Mouse (Mus musculus) thymus, postnatal 14 days (tissue): ENCODE results near the gene Cip2a.

Experiments
- DNase-seq: peaks from one replicate; pipeline ENCODE4 v3.0.0; 2021

Cip2a gene

DNA sequence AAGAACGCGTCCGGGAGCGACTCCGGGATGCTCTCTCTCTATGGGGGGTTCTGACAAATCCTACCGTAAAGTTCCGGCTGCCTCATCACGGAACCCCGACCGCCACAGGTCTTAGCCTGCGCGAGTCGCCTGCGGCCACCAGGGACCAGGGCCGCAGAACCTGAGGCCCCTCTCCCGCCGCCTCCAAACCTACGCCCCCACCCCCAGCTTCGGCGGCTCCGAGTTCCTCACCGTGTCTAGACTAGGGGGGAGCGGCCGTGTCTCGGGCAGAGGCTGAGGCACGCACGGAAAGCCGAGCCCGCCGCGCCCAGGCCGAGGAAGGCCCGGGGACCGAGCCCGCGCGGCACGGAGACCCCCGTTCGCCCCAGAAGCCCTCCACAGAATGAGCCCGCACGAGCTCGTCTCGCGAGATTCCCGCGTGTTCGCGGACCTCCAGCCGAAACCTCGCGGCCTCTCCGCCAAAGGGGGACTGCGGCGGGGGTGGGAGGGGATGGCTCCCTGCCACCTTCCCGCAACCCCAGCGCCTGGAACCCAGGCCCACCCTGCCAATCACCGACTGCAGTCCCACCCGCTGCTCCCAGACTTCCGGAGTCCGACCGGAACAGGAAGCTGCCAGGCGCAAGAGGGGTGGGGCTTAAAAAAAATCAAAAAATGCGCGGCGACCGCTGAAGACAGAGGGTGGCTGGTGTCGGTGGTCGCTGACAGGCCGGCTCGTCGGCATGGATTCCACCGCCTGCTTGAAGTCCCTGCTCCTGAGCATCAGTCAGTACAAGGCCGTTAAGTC is at the start of gene Cip2a, which contains the start of gene Dzip3:
Gene Cip2a, plus strand, starts transcription at position 627 of the 784 bp plus-strand sequence.
Gene Dzip3, minus strand, starts transcription at position 607 of the 784 bp plus-strand sequence.
- DNase-seq: peak; percentile 93

DNA sequence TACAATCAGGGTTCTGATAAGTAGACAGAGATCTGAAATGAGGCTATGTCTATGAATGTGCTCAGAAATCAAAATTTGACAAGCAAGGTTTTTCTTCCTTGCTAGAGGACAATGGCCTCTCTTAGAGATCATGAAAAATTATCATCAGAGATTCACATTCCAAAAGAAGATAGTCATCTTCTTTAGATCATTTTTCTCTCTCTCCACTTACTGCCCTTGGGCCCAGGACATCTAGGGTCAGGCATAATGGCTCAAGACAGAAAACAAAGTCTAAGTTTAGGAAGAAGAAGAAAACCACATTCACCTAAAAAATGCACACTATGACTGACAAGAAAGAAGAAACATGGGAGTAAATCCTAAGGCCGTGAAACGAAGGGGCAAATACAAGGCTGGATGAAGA is 21.0 kb upstream of the Cip2a start:
- DNase-seq: no peak

DNA sequence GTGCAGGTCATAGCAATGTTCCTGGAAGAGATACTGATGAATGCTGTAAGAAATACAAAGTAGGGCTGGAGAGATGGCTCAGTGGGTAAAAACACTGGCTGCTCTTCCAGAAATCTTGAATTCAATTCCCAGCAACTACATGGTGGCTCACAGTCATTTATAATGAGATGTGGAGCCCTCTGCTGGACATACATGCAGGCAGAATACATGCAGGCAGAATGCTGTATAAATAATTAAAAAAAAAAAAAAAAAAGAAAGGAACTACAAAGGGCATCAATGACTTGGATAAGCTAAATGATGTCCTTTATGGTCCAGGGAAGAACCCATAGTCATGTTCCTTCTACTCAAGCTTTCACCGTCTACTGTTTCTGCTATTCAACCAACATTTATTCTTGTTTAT is 20.4 kb upstream of the Cip2a start:
- peak; percentile 31 for DNase-seq

DNA sequence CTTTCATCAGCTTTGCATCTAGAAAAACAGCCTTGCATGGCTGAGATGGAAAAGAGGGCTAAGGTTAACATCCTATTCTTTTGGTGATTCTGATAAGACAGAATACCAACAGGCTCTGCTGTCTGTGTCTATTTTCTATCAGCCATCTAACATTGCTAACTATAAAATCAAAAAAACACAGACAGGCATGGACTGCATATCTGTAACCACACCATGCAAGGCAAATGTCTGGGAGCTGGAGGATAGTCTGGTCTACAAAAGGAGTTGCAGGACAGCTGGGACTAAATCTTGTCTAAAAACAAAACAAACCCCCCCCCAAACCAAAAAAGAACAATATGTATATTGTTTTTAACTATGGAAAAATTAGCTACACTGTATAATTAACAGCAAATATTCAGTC is 14.0 kb upstream of the Cip2a start:
- no peak for DNase-seq

DNA sequence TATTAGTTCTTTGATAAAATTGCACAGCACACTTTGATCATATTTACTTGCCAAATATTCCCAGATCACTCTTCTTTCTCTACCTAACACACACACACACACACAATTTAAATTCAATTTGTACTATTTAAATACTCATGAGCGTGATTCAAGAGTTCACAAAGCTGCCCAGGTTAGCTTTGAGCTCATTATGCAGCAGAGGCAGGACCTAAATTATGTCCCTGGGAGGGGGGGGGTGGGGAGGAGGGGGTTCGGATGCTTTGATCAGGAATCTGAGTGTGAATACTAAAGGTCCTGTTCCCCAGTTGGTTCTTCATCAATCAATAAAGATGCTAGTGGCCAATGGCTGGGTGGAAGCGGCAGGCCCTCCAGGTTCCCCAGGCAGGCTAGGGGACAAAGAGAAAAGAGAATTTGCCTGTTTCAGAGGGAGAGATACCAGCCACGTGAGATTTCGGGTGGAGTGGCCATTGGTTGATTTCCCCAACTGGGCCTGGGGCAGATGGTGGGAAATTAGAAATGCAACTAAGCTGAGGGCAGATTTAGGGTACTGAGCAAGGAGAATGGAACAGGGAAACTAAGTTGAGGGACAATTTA is 8.9 kb upstream of the Cip2a start:
- no peak for DNase-seq

DNA sequence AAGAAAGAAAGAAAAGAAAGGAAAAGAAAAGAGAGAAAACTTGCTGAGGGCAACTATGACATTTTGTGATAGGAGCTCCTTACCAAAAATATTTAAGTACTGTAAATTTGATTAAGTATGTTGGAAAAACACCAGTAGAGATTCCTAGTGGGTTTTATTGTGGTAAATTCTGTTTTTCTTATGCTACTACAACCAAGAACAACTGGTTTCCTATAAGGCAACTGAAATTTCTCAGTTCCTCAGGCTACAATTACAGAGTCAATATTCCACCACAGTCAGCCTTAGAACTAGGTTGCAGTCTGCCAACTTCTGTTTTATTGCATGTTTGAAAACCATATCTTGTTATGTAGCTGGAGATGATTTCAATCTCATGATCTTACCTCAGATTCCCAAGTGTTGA is 4.3 kb upstream of the Cip2a start:
- no peak for DNase-seq

DNA sequence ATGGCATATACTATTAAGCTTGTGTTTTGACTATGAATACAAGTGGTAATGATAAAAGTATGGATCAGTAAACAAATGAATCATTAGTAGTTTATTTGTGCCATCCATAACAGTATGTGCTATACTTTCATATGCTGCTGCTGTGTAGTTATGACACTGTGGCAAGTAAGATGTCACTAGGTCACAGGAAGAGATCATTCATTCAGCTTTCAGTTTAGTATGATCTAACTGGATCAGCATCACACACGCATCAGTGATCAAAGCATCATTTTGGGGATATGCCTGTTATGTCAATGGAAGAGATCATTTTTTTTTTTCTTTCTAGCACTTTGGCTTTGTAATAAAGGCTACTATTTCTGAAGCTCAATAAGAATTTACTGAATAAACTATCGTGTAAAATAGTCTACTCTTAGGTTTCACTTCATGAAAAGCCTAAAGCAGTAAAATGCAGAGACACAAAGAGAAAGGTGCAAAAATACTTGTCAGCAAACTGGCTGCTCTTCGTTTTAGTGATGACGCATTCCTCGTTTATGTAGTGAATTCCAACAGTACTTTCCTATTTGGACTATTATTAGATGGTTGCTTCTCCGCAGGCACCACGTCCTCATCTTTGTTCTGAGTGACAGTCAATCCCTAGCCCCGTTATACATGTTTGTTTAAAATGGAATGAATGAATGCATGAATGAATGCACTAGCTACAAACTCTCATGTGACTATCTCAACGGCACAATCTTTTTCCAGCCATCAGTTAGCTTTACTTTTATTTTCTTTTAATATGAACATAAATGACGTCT is 1.4 kb upstream of the Cip2a start:
- DNase-seq: no peak

DNA sequence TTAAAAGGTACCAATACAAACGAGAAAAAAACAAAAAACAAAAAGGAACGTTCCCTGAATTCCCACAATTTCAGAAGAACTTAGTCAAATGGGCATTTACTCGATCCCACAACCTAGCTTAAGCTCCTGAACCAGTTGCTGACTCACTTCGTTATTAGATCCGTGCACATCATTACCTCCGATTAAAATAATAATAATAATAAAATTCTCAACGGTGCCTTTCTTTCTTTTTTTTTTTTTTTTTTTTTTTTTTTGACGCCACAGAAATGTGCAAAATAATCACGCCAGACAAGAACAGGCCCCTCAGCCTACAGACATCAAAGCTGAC is 790 bp upstream of the Cip2a start:
- no peak for DNase-seq

DNA sequence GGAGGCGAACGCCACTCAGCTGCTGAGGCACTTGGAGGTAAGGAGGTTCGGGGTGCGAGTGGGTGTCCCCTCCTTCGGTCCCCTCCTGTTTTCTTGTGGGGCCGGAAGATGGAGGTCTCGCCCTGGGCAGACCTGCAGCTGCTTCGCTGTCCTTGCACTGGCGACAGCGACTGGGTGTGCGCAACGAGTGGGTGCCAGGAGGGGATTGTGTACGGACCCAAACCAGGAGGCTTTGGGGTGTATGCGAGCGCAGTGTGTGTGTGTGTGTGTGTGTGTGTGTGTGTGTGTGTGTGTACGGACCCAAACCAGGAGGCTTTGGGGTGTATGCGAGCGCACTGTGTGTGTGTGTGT is 333 bp downstream of the Cip2a start:
- DNase-seq: no peak

DNA sequence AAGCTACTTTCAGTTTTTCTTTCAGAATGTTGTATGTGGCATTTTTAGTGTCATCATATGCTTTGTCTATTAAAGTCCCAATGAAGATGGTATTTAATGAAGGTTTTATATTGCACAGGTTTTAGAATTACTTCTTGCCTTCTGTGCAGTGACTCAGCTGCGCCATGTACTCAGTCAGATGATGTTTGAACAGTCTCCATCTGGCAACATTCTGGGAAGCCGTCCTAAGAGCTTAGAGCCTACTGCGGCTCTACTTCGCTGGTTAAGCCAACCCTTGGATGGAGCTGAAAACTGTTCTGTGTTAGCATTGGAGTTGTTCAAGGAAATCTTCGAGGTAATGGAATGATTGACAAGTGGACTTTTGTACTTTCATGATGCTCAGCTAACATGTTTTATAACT is 10.2 kb downstream of the Cip2a start:
- DNase-seq: no peak

DNA sequence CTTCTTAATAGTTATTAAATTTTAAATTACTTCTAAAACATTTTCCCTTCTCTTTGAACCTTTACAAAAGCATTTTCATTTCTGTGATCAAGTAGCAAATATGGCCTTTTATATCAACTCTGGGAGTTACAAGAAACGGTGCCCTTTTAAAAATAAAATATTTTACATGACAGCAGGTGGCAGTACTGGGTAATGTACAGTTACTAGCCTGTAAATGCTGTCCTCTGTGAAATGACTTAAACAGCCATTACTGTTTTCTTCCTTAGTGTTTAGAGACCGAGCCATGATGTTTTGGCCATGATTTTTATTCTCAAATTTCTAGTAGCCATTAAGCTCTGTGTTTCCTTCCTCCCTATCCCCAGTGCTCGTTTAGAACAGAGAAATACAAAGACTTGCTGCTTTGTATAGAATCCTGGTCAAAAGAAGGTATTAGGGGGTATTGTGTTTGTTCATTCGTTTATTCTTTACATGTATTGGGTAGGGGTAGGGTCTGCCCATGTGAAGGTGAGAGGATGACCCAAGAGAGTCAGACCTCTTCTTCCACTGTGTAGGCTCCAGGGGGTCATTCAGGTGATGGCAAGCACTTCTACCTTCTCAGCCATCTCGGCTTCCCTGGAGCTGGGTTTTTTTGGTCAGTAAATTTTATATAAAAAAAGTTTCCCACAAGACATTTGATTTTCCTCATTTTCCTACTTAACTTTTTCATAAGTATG is 22.8 kb downstream of the Cip2a start:
- no peak for DNase-seq

DNA sequence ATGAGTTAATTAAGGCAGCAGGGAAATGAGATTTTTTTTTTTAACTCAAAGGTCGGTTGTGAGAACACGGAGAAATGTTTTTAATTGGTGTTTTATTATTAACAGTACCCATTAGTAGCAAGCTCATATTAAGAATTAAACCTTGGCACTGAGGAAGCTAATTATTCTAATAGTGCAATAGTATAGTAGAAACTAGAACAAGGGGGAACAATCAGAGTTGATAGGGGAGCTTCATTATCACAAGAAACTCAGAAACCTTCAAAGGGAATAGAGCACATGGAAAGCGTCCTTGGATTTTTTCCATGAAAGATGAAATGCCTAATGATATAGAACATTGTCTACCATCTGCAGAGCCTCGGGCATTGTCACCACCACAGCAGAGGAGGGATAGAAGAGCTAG is 41.9 kb downstream of the Cip2a start:
- no peak for DNase-seq

DNA sequence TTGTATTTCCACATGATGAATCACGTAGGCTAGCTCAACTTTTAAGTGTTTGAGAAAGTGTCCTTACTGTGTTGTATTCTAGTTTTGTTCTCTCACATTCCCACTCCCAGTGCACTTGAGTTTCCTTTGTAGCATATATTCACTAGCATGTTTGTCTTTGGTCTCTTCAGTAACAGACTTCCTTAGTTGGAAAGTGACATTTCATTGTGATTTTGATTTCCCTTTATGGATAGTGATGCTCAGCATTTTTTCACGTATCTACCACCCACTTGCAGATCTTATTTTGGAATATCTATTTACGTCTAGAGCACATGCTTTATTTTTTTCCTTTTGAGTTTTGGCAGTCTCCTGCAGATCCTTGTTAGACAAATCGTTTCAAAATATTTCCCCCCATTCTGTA is 43.8 kb downstream of the Cip2a start:
- no peak for DNase-seq

DNA sequence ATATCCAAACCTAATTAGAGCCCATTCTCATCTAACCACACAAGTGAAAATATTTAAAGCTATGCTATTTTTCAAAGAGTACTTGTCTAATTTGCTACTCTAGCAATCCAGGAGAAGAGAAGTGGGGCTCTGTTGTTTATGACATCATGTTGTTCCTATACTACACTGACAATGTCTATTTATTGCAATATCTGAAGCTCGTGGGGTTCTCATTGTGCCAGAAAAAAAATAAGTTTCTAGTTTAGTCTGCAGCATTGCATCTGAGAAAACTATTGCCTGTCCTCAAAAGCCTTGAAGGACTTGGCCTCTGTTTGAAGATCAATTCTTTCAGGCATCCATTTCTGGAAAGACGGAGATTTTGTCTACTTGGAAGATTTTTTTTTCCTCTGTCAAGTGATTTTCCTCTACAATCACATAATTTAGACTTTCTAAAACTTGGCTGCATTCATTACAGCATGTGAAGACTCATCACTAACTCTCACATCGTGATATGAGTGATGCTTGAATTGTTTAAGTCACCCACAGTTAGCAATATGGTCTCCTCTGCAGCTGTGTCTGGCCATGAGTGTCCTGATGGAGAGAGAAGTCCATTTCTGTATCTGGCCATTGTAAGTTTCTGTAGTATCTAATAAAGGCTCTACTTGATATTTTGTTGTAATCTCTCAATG is 46.7 kb downstream of the Cip2a start:
- no peak for DNase-seq

DNA sequence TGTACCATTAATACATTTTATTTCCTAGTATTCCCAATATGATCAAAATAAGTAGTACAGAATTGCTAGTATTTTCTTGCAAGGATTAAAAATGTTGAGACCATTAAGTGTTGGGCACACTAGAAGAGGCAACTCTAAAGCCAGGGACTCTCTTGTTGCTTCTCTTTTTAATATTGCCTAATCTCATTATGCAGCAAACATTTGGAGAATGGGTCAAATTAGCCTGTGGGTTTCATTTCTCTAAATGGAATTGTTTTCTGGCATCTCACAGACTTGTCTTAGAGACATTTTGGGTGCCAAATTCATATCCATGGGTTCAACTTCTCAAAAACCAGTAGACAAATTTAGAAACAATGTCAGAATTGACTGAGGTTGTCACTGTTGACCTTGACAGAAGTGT is 55.2 kb downstream of the Cip2a start:
- no peak for DNase-seq

DNA sequence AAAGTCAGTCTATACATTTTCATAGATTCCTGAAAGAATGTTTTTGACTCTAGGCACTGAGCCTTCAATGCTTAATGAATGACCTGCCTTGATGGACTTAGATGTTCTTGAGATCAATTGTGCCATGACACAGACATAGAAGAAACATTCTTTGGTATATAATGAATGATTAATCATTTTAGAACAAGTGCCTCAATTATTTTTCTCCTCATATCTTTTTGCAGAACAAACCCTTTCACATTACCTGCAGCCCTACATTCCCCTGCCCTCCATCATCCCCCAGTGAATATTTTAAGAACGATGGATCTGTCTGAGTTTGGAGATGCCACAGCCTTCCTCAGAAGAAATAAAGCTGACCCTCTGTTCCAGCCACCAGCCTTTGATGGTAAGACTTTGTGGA is 63.2 kb downstream of the Cip2a start, which contains the start of gene Myh15:
Gene Myh15, plus strand, starts transcription at position 301 of the 400 bp plus-strand sequence.
- no peak for DNase-seq
